Mouse (Mus musculus) cerebellum, adult 2 months (tissue): ENCODE data around the gene A530032D15Rik. TPM values are rescaled to one million over a fixed set of nuclear protein-coding genes. Genes with fewer than 3 reads are reported as not detected.
"Not testable (repeated sequence)": the region's sequence is repeated elsewhere in the genome, so short reads cannot be mapped to it uniquely, and the experiment has no call there.

ENCODE experiments used
- DNase-seq, 2 experiments: peaks; one replicate each; pipeline ENCODE4 v3.0.0; 2021
- H3K27ac ChIP-seq: fragments of 200-500 bp; 2 replicates; pipeline ENCODE4 v1.5.1; 2012; ENCODE audit warnings: low read length, control low read depth, inconsistent platforms; ENCODE audit not compliant: insufficient read depth
- H3K27me3 ChIP-seq: fragments of 200-500 bp; 2 replicates; pipeline ENCODE4 v1.6.1; 2012; ENCODE audit warnings: inconsistent platforms, mild to moderate bottlenecking, low read length, moderate library complexity; ENCODE audit not compliant: control insufficient read depth, insufficient read depth
- H3K4me1 ChIP-seq: fragments of 200-500 bp; 2 replicates; pipeline ENCODE4 v1.6.1; 2011; ENCODE audit warnings: low read length; ENCODE audit not compliant: control insufficient read depth, insufficient read depth
- H3K4me3 ChIP-seq: fragments of 200-500 bp; replicated peaks from 2 replicates; pipeline ENCODE3; 2011; ENCODE audit warnings: mild to moderate bottlenecking, low read depth, low read length, control low read depth; ENCODE audit not compliant: insufficient read depth
- WGBS: fragments of 180-500 bp; shearing (Covaris S2); methylation state at CpG from one replicate; pipeline ENCODE4 v1.1.7; 2018; 5-methylcytosine and 5-hydroxymethylcytosine counted together
- polyA plus RNA-seq: library from polyadenylated mRNA; depleted of rRNA; stranded (reverse); fragments of >200 nt; gene quantifications from 2 replicates; pipeline ENCODE4 v1.2.3, GENCODE M21; 2012

The A530032D15Rik gene
- polyA plus RNA-seq, 1 experiment, result not detected

DNA sequence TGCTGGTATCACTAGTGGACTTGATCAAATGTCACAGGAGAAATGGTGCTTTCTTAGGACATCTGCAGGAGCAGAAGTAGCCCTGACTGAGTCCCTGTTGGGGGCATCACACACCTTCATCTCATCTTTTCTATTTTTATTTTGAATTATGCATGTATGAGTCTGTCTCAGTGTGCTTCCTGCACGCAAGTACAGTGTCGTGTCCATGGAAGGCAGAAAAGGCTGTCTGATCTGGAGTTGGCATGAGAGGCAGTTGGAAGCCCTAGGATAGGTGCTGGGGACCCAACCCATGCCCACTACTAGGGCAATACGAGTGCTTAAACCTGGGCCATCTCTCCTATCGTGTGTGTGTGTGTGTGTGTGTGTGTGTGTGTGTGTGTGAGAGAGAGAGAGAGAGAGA lies 4.3 kb downstream of the A530032D15Rik start:
- H3K27ac ChIP-seq, H3K4me1 ChIP-seq, H3K4me3 ChIP-seq, DNase-seq, H3K27me3 ChIP-seq: not testable (repeated sequence)
- 76% methylated on average over 4 of the region's 4 CpGs for WGBS

DNA sequence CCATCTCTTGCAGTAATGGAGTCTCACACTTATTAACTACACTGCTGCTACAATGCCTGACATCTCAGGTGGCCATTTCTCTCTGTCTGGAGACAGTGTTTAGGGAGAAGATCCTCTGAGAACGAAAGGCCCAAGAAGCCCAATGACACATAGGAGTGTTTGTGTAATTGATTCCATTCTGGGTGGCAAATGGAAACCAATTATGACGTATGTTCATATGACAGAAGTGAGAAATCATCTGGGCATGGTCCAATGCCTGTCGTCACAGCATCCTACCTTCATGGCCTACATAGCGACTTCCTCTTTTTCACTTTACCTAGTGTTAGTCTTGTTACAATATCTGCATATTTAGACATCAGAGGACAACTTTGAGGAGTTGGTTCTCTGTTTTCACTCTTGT lies 7.9 kb downstream of the A530032D15Rik start:
- not testable (repeated sequence) for DNase-seq, H3K27me3 ChIP-seq, H3K4me3 ChIP-seq, H3K27ac ChIP-seq, H3K4me1 ChIP-seq
- WGBS, result 79% methylated on average over 4 of the region's 4 CpGs

DNA sequence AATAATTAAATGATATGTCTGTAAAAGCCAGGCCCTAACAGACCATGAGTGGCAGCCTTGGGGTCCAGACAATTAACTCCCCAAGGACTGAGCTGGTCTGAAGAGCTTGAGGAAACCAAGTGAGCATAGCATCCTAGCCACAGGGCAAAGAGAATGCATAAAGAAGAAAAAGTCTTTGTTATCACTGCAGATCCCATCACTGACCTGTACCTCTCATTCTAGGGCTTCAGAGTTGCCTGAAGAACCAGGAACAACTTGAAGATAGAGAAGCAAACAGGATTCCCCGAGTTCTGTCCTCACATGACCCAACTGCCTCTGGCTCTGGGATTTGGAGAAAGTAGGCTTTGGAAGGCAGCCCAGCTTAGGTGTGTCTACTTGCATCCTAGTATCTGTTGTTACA lies 9.8 kb downstream of the A530032D15Rik start, which contains the start of gene Gm10553:
Gene Gm10553 (plus strand): TSS at position 301 of the 400 bp plus-strand sequence.
- not testable (repeated sequence) for H3K4me3 ChIP-seq, H3K27me3 ChIP-seq, DNase-seq, H3K4me1 ChIP-seq, H3K27ac ChIP-seq
- WGBS, result 38% methylated on average over 1 of the region's 1 CpGs

DNA sequence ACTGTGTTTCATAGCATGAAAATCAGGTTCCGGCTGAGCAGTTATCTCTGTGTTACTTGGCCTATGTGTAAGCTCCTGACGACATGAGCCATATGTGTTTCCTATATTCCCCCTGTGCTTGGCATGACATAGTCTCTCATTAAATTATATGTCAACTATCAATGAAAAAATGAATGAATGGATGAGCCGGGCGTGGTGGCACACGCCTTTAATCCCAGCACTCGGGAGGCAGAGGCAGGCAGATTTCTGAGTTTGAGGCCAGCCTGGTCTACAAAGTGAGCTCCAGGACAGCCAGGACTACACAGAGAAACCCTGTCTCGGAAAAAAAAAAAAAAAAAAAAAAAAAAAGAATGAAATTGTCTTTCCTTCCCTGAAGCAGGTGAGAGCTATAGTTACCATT lies 10.6 kb downstream of the A530032D15Rik start:
- not testable (repeated sequence) for H3K27me3 ChIP-seq, H3K4me1 ChIP-seq, H3K4me3 ChIP-seq, DNase-seq, H3K27ac ChIP-seq
- 69% methylated on average over 7 of the region's 7 CpGs for WGBS

DNA sequence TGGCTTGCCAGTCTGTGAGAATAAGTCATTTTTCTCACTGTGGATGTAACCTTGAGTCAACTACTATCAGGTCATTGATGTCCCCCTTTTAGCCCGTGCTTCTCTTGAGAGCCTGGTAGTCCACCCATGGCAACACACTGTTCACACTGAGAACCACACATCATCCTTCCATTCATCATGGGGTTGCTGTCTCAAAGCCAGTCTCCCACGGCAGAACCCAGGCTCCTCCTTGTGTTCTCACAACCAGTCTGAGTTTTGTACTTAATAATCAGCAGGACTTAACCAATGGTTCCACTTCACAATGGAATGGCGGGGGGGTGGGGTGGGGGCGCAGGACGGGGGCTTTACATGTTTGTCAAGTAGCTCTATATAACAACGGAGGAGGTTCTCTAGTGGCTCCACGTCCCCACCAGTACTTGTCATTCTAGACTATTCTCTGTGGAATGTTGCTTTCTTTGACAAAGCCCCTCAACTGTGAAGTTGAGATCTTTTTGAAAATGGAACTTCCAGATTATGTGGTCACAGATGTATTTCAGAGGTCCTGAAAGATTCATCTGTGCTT lies 16.6 kb downstream of the A530032D15Rik start:
- H3K27ac ChIP-seq, H3K4me1 ChIP-seq, H3K4me3 ChIP-seq, DNase-seq, H3K27me3 ChIP-seq: not testable (repeated sequence)
- WGBS, result 78% methylated on average over 6 of the region's 7 CpGs

DNA sequence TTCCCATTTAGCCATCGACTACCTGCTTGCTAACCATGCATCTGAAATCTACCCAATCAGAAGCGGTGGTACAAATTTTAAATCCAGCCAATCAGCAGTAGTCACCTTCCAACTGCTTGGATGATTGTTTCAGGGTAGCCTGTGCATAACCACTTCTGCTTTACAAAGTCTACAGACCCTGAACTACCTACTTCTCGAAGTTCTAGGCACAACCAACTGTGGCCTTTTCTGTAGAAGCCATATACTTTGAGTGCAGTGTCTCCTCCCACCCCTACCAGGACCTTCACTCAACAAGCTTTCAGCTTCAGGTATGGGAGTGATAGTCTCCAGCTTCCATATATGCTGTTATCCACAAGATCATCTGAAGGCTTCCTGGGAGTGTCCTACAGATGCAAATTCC lies 17.5 kb downstream of the A530032D15Rik start:
- H3K27ac ChIP-seq, H3K4me3 ChIP-seq, DNase-seq, H3K4me1 ChIP-seq, H3K27me3 ChIP-seq: not testable (repeated sequence)
- WGBS, result 18% methylated on average over 1 of the region's 3 CpGs

DNA sequence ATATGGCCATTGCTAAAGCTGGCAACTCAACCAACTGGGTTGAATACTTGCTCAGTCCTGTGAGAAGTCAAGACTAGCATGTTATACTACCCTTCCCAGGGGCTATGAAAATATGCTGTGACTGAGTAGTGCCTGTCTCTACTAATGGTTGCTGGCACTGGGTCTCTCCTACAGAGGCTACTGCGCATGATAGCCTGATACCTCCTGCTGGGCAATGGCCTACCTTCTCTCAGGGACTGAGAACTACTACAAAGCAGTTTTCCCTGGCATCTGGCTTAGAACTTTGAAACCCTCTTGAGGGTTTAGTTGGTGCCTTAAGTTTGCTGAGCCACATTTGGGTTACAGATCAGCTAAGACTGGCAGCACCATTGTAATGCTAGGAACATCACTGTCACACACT lies 23.4 kb downstream of the A530032D15Rik start:
- not testable (repeated sequence) for H3K27me3 ChIP-seq, H3K4me1 ChIP-seq, H3K27ac ChIP-seq, H3K4me3 ChIP-seq, DNase-seq
- 67% methylated on average over 1 of the region's 1 CpGs for whole genome bisulfite sequencing

DNA sequence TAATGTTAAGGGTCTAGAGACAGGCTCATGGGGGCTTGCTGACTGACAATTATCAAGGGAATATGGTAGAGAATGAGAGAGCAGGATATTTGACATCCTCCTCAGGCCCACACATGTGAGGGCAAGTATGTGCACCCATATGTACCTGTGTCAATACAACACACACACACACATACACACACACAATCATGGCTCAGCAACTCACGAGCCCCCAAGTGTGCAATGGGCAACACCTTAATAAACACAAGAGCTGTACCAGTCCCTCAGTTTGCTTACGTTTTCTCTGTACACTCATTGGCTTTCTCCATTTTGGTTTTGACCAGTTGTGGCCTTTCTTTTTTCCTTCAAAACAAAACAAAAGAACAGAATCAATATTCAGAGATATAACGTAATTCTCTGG lies 24.9 kb downstream of the A530032D15Rik start:
- not testable (repeated sequence) for H3K27ac ChIP-seq, H3K4me3 ChIP-seq, DNase-seq, H3K4me1 ChIP-seq, H3K27me3 ChIP-seq
- WGBS, result 55% methylated on average over 3 of the region's 3 CpGs

DNA sequence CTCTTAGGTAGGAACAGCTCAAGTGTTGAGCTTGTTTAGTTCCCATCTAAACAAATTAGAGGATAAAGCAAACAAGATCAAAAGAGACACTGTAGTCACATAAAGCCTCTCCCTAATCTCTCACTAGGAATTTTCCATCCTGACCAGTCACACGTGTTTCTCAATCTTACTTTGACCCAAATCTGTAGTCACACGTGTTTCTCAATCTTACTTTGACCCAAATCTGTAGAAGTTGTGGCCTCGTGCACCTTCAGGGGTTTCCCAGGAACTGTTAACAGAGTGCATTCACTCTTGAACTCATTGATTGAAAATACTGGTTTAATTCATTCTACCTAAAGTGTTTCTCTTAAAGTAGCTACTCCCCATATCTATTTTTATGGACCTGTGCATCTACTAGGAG lies 36.6 kb downstream of the A530032D15Rik start:
- H3K27me3 ChIP-seq, H3K4me1 ChIP-seq, H3K27ac ChIP-seq, DNase-seq, H3K4me3 ChIP-seq: not testable (repeated sequence)
- WGBS, result 57% methylated on average over 3 of the region's 3 CpGs

DNA sequence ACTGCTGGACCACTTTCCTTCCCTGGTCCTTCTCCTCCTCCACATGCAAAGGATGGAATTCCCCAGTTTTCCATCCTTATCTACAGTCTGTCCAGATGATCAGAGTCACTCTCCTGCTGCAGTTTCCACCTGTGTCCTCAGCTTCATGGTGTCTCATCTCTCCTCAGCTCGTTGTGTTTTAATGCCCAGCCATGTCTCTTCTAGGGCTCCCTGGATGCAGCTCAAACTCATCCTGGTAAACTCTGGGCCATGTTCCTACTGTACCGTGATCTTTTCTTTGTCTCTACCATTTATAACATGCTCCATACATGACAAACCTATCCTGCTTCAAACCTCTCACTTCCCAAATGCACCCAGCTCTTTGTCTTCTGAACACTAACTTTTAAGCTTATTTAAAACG lies 38.0 kb downstream of the A530032D15Rik start:
- DNase-seq, H3K4me1 ChIP-seq: not testable (repeated sequence)

DNA sequence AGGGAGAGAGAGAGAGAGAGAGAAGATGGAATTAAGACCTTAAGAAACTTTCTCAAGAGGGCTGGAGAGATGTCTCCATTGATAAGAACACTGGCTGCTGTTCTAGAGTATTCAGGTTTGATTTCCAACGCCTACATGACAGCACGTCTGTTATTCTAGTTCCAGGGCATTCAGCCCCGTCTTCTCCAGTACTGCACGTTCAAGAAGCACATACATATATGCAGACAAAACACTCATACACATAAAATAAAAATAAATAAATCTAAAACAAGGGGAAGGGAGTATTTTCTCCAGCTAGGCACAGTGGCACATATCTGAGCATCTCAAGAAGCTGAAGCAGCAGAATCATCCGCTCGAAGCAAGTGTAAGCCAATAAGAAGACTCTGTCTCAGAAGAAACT lies 73.9 kb downstream of the A530032D15Rik start:
- 72% methylated on average over 6 of the region's 6 CpGs for WGBS
- DNase-seq, H3K4me3 ChIP-seq, H3K27me3 ChIP-seq, H3K27ac ChIP-seq, H3K4me1 ChIP-seq: not testable (repeated sequence)

More for the DNA sequence above, 38.0 kb downstream of the A530032D15Rik start:
- WGBS, result 54% methylated on average over 3 of the region's 3 CpGs
- H3K27me3 ChIP-seq, H3K27ac ChIP-seq, H3K4me3 ChIP-seq: not testable (repeated sequence)

DNA sequence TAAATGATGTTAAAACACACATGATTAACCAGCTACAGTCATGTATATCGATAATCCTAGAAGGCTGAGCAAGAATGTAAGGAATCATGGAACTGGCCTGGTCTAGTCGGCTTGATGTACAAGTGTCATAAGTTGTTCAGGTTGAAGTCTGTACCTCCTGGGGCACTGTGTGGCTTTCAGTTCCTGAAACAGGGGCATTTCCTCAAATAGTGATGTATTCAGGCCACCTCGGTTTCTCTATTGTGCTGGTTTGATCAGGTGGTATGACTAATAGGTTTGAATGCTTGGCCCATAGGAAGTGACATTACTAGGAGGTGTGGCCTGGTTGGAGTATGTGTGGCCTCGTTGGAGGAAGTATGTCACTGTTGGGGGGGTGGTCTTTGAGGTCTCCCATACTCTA lies 75.3 kb downstream of the A530032D15Rik start:
- WGBS, result 77% methylated on average over 3 of the region's 4 CpGs
- H3K27me3 ChIP-seq, result not testable (repeated sequence)

DNA sequence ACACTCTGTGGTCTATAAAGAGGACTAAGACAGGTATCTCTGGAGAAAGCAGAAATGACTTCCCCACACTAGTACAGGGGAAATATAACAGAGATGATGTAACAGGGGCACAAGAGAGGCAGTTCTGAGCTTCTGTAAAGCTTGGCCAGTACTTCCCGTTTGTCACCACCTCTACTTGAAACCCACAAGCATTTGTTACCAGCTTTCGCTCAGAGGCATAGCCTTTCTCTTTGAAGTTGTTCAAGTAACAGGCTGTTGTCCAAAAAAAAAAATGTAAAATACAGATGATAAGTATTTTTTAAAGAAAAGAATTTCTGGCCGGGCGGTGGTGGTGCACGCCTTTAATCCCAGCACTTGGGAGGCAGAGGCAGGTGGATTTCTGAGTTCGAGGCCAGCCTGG lies 76.0 kb downstream of the A530032D15Rik start:
- H3K4me1 ChIP-seq, DNase-seq, H3K27ac ChIP-seq, H3K27me3 ChIP-seq, H3K4me3 ChIP-seq: not testable (repeated sequence)
- 94% methylated on average over 5 of the region's 6 CpGs for WGBS

More for the DNA sequence above, 75.3 kb downstream of the A530032D15Rik start:
- H3K27ac ChIP-seq, DNase-seq, H3K4me3 ChIP-seq, H3K4me1 ChIP-seq: not testable (repeated sequence)
